Mouse (Mus musculus): ENCODE measurements around the gene Hspb7.
A peak's percentile ranks its signal among the peaks of the same experiment; 100 is the strongest.

The Hspb7 gene

GRCm38 (mm10) chr4:141420886-141421285 lies 307 bp downstream of the Hspb7 start:
- DNase-seq: no peak

GRCm38 (mm10) chr4:141421423-141421822 lies 844 bp downstream of the Hspb7 start:
- DNase-seq: no peak

GRCm38 (mm10) chr4:141422841-141423240 lies 2.3 kb downstream of the Hspb7 start:
- no peak for DNase-seq

- DNase-seq: no peak
Measured at GRCm38 (mm10) chr4:141423288-141423687, 2.7 kb downstream of the Hspb7 start.

DNA sequence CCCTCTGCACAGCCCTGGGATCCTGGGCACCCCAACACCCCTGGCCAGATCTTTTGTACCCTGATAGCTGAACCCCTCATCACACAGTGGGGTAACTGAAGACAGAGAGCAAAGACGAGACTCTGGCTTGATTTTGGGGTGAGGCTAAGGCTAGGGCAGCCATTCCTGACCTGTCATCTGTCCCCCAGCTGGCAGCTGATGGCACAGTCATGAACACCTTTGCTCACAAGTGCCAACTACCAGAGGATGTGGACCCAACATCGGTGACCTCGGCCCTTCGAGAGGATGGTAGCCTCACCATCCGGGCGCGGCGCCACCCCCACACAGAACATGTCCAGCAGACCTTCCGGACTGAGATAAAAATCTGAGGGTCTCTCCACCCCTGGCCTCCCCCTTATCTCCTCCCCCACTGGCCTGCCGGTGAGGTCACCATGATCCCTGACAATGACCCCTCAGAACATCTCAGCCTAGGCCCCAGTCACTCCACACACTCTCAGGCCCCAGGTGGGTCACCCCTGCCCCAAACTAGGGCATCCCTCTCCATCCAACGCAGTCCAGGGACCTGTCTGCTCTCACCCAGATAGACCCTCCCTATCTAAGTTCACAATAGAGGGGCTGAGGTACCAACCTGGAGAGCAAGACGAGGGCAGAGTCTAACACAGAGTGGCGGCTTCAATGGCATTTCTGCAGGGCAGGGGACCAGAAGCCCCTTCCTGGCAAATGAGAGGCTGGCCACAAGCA lies 3.3 kb downstream of the Hspb7 start:
- DNase-seq: no peak

- peak; percentile 71 for DNase-seq
Measured at GRCm38 (mm10) chr4:141425484-141426479, 5.2 kb downstream of the Hspb7 start.

DNA sequence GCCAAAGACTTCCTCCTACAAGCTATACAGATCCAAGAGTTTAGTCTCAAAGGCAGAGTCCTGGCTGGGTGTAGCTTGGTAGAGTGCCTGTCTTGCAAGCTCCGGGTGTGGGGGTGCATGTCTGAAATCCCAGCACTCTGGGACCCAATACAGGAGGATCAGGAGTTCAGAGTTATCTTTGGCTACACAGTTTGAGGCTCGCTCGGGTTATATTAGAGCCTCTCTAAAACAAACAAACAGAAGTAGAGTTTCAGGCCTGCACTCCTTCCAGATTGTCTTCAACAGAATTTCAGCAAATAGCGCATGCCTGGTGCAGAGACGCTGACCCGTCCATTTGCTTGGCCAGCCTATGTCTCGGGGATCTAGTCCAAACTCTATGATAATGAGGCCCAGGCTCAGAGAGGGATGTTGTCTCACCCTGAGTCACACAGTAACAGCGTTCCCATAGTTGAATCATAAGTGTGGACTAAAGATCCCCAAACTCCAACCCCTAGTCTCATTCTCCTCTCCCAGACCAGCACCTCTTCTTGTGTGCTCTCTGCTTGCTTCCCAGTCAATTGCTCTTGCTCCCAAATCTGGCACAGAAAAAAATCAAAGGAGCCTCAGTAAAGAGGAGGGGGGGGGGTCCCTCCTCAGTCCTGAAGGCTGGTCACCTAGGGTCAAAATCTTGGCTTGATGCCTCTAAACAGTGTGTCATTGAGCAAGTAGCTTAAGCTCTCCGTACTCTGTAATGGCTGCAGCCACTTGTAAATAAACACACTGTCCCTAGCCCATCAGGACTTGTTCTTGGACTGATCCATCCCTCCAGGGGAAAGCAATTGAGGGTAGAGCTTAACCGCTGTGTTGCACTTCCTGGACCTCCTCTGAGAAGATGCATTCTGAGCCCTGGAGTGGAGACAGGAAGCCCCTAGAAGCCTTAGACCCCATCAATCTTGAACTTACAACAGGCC lies 6.5 kb downstream of the Hspb7 start:
- no peak for DNase-seq

GRCm38 (mm10) chr4:141427921-141428320 lies 7.3 kb downstream of the Hspb7 start:
- no peak for DNase-seq

- no peak for DNase-seq
Measured at GRCm38 (mm10) chr4:141429381-141429780, 8.8 kb downstream of the Hspb7 start.

GRCm38 (mm10) chr4:141429847-141430246 lies 9.3 kb downstream of the Hspb7 start:
- DNase-seq: peak; percentile 72

- peak; percentile 82 for DNase-seq
Measured at GRCm38 (mm10) chr4:141430997-141431396, 10.4 kb downstream of the Hspb7 start.

GRCm38 (mm10) chr4:141432666-141433065 lies 12.1 kb downstream of the Hspb7 start:
- DNase-seq: peak; percentile 58

- DNase-seq: no peak
Measured at GRCm38 (mm10) chr4:141433191-141433590, 12.6 kb downstream of the Hspb7 start.

DNA sequence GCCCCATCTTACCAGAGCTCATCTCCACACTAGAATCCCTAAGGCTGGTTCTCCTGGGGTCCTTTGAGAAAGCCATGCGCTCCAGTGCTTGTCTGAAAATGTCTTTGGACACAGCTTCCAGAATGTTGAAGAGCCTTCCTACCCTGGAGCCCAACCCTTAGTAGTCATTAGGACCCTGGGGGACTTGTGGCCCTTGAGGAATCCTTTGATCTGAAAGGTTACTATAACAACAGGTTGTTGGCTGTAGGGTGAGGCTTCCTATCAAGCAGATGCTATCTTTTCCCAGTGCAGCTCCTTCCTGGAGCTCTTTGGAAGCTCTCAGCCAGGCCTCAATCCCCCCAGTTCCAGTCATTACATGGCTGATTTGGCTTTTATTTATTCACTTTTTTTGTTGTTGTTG lies 15.4 kb downstream of the Hspb7 start, which contains the start of gene Srarp:
Srarp (minus strand) TSS at position 132 of the 400 bp plus-strand sequence.
- DNase-seq: no peak

DNA sequence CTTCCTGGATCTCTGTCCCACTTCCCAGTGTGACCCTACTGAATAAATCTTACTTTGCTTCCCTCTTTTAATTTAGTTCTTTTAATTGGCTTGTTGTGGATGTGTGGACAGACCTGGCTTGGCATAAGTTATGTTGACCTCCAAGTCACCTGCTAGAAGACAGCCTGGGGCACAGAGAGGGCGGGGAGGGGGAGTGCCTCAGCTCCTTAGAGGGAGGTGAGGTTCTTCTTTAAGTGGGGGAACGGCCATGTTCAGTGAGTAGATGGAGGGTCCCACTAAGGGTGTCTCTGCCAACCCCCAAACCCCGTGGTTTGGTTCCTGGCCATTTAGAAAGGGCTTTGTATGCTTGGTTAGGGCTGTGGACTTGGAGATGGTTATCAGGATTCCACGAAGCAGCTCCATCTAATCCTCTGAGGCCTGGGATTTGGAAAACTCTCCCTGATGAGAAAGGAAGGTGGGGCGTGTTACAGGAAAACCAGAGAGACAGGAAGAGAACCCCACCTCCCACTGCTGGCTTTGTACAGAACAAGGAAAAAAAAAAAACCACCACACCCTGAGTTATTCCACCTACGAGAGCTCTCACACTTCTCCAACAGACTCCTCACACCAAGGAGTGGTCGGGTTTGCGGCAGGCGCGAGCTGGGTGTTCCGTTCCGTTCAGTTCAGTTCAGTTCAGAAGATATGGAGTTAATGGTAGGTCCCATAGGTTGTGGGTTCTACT lies 18.7 kb downstream of the Hspb7 start:
- peak; percentile 67 for DNase-seq

- DNase-seq: peak; percentile 62
Measured at GRCm38 (mm10) chr4:141440877-141441276, 20.3 kb downstream of the Hspb7 start.

- no peak for DNase-seq
Measured at GRCm38 (mm10) chr4:141443641-141444429, 23.3 kb downstream of the Hspb7 start.

DNA sequence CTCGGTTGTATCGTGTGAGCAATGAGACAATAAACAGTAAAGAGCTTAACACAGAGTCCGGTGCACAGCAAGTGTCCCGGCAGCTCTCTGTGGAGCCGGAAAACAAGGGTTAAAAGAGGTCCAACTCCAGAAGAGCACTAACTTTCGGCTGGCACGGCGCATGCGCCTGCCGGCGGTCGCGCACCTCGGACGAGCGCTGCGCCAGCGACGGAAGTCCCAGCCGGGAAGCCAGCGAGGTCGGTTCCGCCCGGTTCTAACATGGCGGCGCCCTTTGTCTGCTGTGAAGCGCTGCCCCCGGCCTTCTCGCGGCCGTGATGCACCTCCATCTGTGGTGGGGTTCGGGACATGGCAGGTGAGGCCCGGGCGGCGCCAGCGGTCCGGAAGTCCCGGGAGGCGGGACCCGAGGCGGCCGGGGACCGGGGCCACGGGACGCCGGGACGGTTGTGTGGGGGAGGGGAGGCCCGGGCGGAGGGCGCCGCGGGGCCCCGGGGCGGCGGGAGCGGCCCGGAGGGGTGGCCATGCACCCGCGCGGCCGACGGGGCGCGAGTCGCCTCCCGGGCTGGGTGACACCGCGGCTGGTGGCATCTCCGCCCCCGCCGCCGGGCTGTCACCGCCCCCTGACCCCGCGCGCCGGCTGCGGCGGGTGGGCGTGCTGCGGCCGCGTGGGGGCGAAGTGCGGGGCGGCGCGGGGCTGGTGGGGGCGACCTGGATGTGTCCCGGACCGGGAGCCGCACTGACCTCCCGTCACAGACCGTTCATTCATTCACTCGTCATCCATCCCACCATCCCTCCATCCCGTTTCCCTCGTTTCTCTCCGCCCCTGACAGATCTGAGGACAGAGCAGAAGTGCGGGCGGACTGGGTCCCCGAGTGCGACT lies 24.1 kb downstream of the Hspb7 start, which contains the start of gene Zbtb17:
Zbtb17 (plus strand) TSS at position 204 of the 877 bp plus-strand sequence.
- DNase-seq: peak; percentile 90

DNA sequence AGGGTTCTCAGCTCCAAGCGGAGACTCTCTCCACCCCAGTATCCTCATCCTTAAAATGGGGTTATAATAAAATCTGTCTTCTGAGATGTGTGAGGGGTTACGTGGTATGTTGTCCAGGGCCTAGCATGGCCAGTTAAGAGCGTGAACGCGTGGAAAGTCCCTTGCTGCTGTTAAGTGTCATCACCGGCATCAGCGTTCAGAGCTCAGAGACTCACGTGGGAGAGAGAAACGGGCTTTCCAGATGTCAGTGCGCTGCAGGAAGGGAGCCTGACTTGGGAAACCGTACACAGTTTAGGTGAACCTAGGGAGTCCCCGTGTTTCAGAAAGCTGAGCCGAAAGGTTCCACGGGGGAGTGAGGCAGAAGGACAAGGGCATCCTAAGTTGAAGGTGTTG lies 24.7 kb downstream of the Hspb7 start:
- DNase-seq: no peak

GRCm38 (mm10) chr4:141446211-141446610 lies 25.6 kb downstream of the Hspb7 start:
- no peak for DNase-seq
